Mouse (Mus musculus): ENCODE data around the gene Plpp1. TPM values are rescaled to one million over a fixed set of nuclear protein-coding genes. Genes with fewer than 3 reads are reported as not detected.

Plpp1 gene
- polyA plus RNA-seq (2015; fragmentation: Illumina TruSeq; extraction: RNeasy Lipid Tissue Mini Kit (QIAGEN cat#74804); ENCODE audit: low read depth, low replicate concordance): 39.2 TPM

GRCm38 (mm10) chr13:112800597-112801380, at the start of gene Plpp1:
Gene Plpp1, plus strand, starts transcription at chr13:112800792.

Other genes starting within 250 kb of the Plpp1 start
- gene Il31ra, start 206.4 kb upstream of the Plpp1 start, polyA plus RNA-seq (2015; fragmentation: Illumina TruSeq; extraction: RNeasy Lipid Tissue Mini Kit (QIAGEN cat#74804); ENCODE audit: low read depth, low replicate concordance): not detected
- 2.7 TPM for gene Ddx4, start 148.3 kb upstream of the Plpp1 start, polyA plus RNA-seq (2015; fragmentation: Illumina TruSeq; extraction: RNeasy Lipid Tissue Mini Kit (QIAGEN cat#74804); ENCODE audit: low read depth, low replicate concordance)
- 9.9 TPM for gene Slc38a9, start 140.0 kb upstream of the Plpp1 start, polyA plus RNA-seq (2015; fragmentation: Illumina TruSeq; extraction: RNeasy Lipid Tissue Mini Kit (QIAGEN cat#74804); ENCODE audit: low read depth, low replicate concordance)
- 46.8 TPM for gene Mtrex, start 126.6 kb downstream of the Plpp1 start, polyA plus RNA-seq (2015; fragmentation: Illumina TruSeq; extraction: RNeasy Lipid Tissue Mini Kit (QIAGEN cat#74804); ENCODE audit: low read depth, low replicate concordance)
- 13.3 TPM for gene Dhx29, start 126.7 kb downstream of the Plpp1 start, polyA plus RNA-seq (2015; fragmentation: Illumina TruSeq; extraction: RNeasy Lipid Tissue Mini Kit (QIAGEN cat#74804); ENCODE audit: low read depth, low replicate concordance)
- gene Ccno, start 187.0 kb downstream of the Plpp1 start, polyA plus RNA-seq (2015; fragmentation: Illumina TruSeq; extraction: RNeasy Lipid Tissue Mini Kit (QIAGEN cat#74804); ENCODE audit: low read depth, low replicate concordance): 1.7 TPM
- gene Mcidas, start 193.1 kb downstream of the Plpp1 start, polyA plus RNA-seq (2015; fragmentation: Illumina TruSeq; extraction: RNeasy Lipid Tissue Mini Kit (QIAGEN cat#74804); ENCODE audit: low read depth, low replicate concordance): 0.24 TPM
- not detected for gene Cdc20b, start 234.3 kb downstream of the Plpp1 start, polyA plus RNA-seq (2015; fragmentation: Illumina TruSeq; extraction: RNeasy Lipid Tissue Mini Kit (QIAGEN cat#74804); ENCODE audit: low read depth, low replicate concordance)
- gene Gpx8, start 245.6 kb downstream of the Plpp1 start, polyA plus RNA-seq (2015; fragmentation: Illumina TruSeq; extraction: RNeasy Lipid Tissue Mini Kit (QIAGEN cat#74804); ENCODE audit: low read depth, low replicate concordance): 12.7 TPM

Data from brain, adult 10 weeks (tissue).